Mouse (Mus musculus): Measurements from ENCODE around the gene Khdc1c. TPM values are rescaled to one million over a fixed set of nuclear protein-coding genes. Genes with fewer than 3 reads are reported as not detected.
"Not testable (repeated sequence)": the region's sequence is repeated elsewhere in the genome, so short reads cannot be mapped to it uniquely, and the experiment has no call there.

Gene Khdc1c
- not detected in 2 replicates for polyA plus RNA-seq (2012; ENCODE audit: insufficient read depth, low replicate concordance)

DNA sequence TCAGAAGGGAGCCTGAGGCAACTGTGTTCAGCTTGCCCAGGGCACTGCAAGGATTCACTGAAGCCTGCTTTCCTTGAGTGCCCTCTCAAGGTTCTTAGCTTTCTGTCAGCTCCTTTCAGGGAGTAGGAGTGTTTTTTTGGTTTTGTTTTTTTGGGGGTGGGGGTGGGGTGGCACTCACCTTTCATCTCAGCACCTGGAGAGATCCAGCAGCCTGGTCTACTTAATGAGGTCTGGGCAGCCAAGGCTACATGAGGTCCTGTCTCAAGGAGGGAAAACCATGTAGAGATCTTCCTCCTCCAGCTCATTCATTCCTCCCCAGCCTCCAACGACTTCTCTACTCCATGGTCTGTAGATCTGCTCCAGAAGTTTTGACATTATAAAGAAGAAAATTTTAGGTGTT is at the start of gene Khdc1c:
Khdc1c (plus strand) TSS at position 301 of the 400 bp plus-strand sequence.
- not testable (repeated sequence) for H3K9me3 ChIP-seq; H3K36me3 ChIP-seq (replicated peaks; ENCODE audit: low read length); H3K4me3 ChIP-seq (replicated peaks); H3K4me1 ChIP-seq; H3K27me3 ChIP-seq (replicated peaks)

DNA sequence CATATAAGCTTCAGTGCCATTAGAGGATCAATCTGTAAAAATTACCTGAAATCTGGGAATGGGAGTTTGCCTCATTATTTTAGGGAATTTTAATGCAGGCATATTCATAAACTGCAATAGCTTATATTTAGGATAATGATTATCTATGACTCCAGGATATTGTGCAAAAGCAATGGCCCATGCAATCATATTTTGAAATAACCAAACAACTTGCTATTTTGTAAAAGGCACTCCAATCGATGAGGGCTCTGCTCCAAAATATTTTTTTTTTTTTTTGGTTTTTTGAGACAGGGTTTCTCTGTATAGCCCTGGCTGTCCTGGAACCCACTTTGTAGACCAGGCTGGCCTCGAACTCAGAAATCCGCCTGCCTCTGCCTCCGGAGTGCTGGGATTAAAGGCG is 47.9 kb upstream of the Khdc1c start:
- H3K4me1 ChIP-seq; H3K27me3 ChIP-seq (replicated peaks); H3K36me3 ChIP-seq (replicated peaks; ENCODE audit: low read length); H3K9me3 ChIP-seq; H3K4me3 ChIP-seq (replicated peaks): not testable (repeated sequence)

DNA sequence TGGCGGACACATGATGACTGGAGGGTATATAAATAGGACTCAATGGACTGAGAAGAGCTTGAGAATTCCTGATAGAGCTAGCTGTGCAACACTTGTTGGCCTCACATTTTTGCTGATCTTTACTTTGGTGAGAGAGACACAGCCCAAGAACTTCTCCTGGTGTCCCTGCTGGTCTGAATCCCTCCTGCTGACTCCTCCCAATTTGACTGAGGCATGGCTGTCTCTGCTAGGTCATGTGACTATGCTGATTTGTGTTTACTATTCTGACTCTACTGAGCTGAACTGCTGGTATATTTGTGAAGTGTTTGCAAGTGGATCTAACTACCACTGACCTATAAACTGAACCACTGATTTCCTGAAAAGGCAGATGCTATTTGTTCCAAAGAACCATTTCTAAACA is 46.5 kb upstream of the Khdc1c start:
- Histone ChIP-seq H3K4me1 (no peaks in the 10 kb centered on the region), H3K4me3 (replicated peaks) (no peak overlapping the region), H3K27me3 (replicated peaks) (no peaks in the 10 kb centered on the region), H3K36me3 (replicated peaks; ENCODE audit: low read length) (no peaks in the 10 kb centered on the region), H3K9me3 (peaks cover 2% of the 10 kb centered on the region; the same call in 1 of the 2 replicates)
- no peak for TF ChIP-seq GATA1 (IDR thresholded peaks at IDR 0.05; ENCODE audit: borderline replicate concordance, low read length)
- TF ChIP-seq FLI1 (IDR thresholded peaks at IDR 0.05; ENCODE audit: low read length) = no peak

DNA sequence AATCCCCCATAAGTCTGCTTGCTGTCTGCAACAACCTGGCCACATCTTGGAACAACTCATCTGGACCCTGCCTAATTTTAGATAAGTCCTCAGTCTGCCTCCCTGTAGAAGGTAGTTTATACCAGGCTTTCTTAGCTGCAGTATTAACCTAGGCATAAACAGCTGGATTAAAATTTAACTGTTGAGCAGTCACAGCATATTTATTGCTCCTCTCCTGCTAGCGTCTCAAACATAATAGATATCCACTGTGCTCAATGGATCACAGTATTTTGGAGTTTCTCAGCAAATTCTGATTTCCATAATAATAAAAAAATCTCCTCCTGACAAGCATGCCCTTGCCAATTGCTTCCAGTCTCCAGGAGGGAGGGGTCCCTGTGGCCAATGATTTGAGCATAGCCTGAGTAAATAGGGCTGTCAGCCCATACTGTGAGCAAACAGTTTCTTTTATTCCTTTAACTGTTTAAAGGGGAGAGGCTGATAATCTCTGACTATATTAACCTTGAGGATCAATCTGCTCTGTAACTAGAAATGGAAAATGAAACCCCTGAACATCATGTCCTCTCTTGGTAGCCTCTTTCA is 44.0 kb upstream of the Khdc1c start:
- H3K27me3 ChIP-seq (replicated peaks) = no peaks in the 10 kb centered on the region
- peaks cover 2% of the 10 kb centered on the region; the same call in 1 of the 2 replicates for H3K9me3 ChIP-seq
- H3K4me1 ChIP-seq = no peaks in the 10 kb centered on the region
- no peak overlapping the region for H3K4me3 ChIP-seq (replicated peaks)
- H3K36me3 ChIP-seq (replicated peaks; ENCODE audit: low read length) = no peaks in the 10 kb centered on the region
- TF ChIP-seq FLI1 (IDR thresholded peaks at IDR 0.05; ENCODE audit: low read length) (no peak), GATA1 (IDR thresholded peaks at IDR 0.05; ENCODE audit: borderline replicate concordance, low read length) (no peak)

DNA sequence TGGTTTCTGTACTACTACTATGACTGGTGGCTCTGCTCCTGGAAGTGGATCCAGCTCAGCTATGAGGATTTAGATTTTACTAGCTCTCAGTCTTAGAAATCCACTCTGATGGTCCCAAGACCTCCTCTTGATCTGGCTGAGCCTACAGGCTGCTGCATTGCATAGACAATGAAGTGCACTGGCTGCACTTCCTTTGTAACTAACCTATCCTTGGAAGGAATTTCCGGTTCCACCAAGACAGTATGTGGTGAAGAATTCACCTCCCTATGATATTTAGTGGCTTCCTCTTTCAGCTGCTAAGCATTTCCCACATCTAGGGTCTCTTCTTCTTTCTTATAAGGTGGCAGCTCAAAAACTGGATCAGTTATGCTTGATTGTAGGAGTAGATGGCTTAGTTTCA is 43.5 kb upstream of the Khdc1c start:
- H3K27me3 ChIP-seq (replicated peaks) = no peaks in the 10 kb centered on the region
- no peaks in the 10 kb centered on the region for H3K36me3 ChIP-seq (replicated peaks; ENCODE audit: low read length)
- peaks cover 2% of the 10 kb centered on the region; the same call in 1 of the 2 replicates for H3K9me3 ChIP-seq
- H3K4me3 ChIP-seq (replicated peaks) = no peak overlapping the region
- H3K4me1 ChIP-seq = no peaks in the 10 kb centered on the region
- TF ChIP-seq FLI1 (IDR thresholded peaks at IDR 0.05; ENCODE audit: low read length) (no peak), GATA1 (IDR thresholded peaks at IDR 0.05; ENCODE audit: borderline replicate concordance, low read length) (no peak)

DNA sequence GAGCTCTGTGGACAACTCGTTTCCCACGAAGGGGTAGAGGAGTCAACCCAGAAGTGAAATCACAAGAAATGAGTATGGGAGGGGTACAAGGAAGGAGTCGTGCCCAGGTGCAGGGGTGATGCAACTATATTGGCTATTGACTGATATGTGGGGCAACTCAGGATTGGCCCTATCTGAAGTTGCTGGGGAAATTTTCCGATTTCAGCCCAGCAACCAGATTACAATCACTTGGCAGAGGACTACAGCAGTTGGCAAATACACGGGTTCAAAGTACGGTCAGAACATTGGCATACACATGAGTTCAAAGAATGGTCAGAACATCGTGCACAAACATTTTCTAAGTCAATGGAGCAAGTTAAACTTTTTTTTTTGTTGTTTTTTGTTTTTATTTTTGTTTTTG is 41.4 kb upstream of the Khdc1c start:
- no peaks in the 10 kb centered on the region for H3K4me1 ChIP-seq
- no peaks in the 10 kb centered on the region for H3K36me3 ChIP-seq (replicated peaks; ENCODE audit: low read length)
- TF ChIP-seq GATA1 (IDR thresholded peaks at IDR 0.05; ENCODE audit: borderline replicate concordance, low read length) (no peak), FLI1 (IDR thresholded peaks at IDR 0.05; ENCODE audit: low read length) (no peak)
- no peaks in the 10 kb centered on the region for H3K27me3 ChIP-seq (replicated peaks)
- no peak overlapping the region for H3K4me3 ChIP-seq (replicated peaks)
- peaks cover 3% of the 10 kb centered on the region for H3K9me3 ChIP-seq

DNA sequence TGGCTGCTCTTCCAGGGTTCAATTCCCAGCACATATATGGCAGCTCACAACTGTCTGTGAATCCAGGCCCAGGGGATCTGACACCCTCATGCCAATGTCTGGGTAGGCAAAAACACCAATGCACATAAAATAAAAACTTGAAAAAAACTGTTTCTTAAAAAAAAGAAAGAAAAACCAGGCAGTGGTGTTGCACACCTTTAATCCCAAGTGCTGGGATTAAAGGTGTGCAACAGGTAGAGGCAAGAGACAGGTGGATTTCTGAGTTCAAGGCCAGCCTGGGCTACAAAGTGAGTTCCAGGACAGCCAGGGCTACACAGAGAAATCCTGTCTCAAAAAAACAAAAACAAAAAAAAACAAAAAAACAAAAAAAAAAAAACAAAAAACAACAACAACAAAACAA is 37.0 kb upstream of the Khdc1c start:
- H3K9me3 ChIP-seq; H3K36me3 ChIP-seq (replicated peaks; ENCODE audit: low read length); H3K4me1 ChIP-seq; H3K4me3 ChIP-seq (replicated peaks); H3K27me3 ChIP-seq (replicated peaks): not testable (repeated sequence)

DNA sequence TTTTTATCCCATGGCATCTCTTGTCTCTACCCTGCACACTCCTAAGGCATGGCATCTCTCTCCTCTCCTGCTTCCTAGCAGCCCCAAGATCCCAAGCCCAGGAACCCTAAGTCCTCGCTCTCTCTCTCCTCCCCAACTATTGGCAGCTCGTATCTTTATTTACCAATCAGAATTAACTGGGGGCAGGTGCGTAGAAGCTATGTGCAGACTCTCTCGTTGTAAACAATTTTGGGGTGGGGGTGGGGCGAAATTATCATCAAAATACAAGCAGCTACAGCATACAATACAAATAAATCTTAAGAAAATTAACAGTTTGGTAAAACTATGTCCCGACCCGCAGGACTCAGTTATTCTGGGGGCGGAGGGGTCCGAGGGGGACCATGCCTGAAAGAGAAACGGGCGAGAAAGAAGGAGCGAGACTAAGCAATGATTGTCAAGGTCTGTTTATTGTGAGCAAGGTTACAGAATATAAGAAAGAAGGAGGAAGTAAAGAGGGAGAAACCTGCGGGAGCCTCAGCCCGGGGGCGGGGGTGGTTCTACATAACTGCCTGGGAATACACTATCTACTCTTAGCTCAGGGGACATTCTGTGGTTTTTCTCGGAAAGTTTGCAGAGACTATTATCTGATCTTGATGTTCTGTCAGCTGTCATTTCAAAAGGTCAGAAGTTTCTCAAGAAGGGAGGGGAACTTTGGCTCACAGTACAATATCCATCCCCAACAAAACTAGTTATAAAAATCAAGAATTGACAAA is 34.7 kb upstream of the Khdc1c start:
- no peaks in the 10 kb centered on the region for H3K27me3 ChIP-seq (replicated peaks)
- H3K4me3 ChIP-seq (replicated peaks) = no peak overlapping the region

DNA sequence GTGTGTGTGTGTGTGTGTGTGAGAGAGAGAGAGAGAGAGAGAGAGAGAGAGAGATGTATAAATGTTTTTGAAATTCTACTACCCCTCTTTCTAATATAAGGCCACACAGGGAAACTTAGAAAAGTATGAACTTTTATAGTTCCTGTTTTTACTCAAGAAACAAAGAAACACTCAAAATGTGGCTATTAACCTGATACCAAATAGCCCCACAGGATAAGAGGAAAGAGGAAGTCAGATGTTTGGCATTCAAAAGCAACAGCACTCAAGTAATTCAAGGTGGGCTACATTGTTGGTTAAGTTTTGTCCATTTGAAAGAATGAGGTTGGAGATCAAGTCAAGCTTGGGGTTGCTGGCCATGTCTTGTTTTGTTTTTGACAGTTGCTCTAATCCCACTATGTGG is 32.3 kb upstream of the Khdc1c start:
- Histone ChIP-seq H3K4me3 (replicated peaks) (no peak overlapping the region), H3K27me3 (replicated peaks) (no peaks in the 10 kb centered on the region), H3K9me3 (0 out of 2 replicates have a peak, but pooled peaks cover 5% of the 10 kb centered on the region), H3K4me1 (no peaks in the 10 kb centered on the region), H3K36me3 (replicated peaks; ENCODE audit: low read length) (no peaks in the 10 kb centered on the region)
- TF ChIP-seq GATA1 (IDR thresholded peaks at IDR 0.05; ENCODE audit: borderline replicate concordance, low read length) (no peak), FLI1 (IDR thresholded peaks at IDR 0.05; ENCODE audit: low read length) (no peak)

More for the DNA sequence above, 34.7 kb upstream of the Khdc1c start:
- TF ChIP-seq FLI1 (IDR thresholded peaks at IDR 0.05; ENCODE audit: low read length) (no peak), GATA1 (IDR thresholded peaks at IDR 0.05; ENCODE audit: borderline replicate concordance, low read length) (no peak)
- H3K36me3 ChIP-seq (replicated peaks; ENCODE audit: low read length) = no peaks in the 10 kb centered on the region
- peaks cover 8% of the 10 kb centered on the region; the same call in 1 of the 2 replicates for H3K9me3 ChIP-seq
- H3K4me1 ChIP-seq = no peaks in the 10 kb centered on the region

DNA sequence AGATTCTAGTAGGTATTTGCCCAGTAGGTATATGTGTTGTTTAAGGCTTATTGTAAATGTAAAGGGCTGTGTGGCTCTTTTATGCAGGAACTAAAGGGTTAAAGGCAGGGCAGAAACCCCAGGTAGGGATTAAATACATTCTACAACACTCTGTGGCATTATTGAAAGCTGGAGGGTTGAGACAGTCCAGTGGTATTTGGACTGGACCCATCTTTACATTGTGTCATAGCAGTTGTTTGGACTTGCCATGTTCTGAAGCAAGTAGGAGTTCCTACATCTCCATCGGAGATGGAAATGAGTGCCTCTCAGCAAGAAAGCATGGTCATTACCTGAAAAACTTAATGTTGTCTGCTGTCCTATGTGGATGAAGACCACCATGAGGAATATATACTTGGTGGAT is 27.4 kb upstream of the Khdc1c start:
- Histone ChIP-seq H3K4me1 (no peaks in the 10 kb centered on the region), H3K4me3 (replicated peaks) (no peak overlapping the region), H3K27me3 (replicated peaks) (no peaks in the 10 kb centered on the region), H3K36me3 (replicated peaks; ENCODE audit: low read length) (no peaks in the 10 kb centered on the region), H3K9me3 (0 out of 2 replicates have a peak, but pooled peaks cover 5% of the 10 kb centered on the region)
- TF ChIP-seq GATA1 (IDR thresholded peaks at IDR 0.05; ENCODE audit: borderline replicate concordance, low read length) (no peak), FLI1 (IDR thresholded peaks at IDR 0.05; ENCODE audit: low read length) (no peak)
